Mouse (Mus musculus) hindbrain, embryonic 13.5 days (tissue): ENCODE measurements at regions not wholly inside any gene's neighbourhood (a gene's known extent, or its start where the extent isn't known, plus 50 kb on each side); places are given as distances from the start of the nearest gene placed in this dataset.

Experiments used
- ATAC-seq: fragments of 200-750 bp; cut with Nextera tagmentation; 2 replicates; pipeline ENCODE4 v1.8.0; 2017; ENCODE audit warnings: moderate TSS enrichment; ENCODE audit not compliant: low FRiP score
- H3K27ac ChIP-seq: fragments of 300-500 bp; sonication (generic); 2 replicates; pipeline ENCODE4 v1.5.1; 2015; ENCODE audit warnings: inconsistent platforms, mild to moderate bottlenecking, moderate library complexity
- H3K27me3 ChIP-seq: fragments of 300-500 bp; sonication (generic); 2 replicates; pipeline ENCODE4 v1.6.1; 2015; ENCODE audit warnings: mild to moderate bottlenecking, inconsistent platforms
- H3K36me3 ChIP-seq: fragments of 300-500 bp; sonication (generic); 2 replicates; pipeline ENCODE4 v1.6.1; 2015; ENCODE audit warnings: mild to moderate bottlenecking, inconsistent platforms
- H3K4me1 ChIP-seq: fragments of 300-500 bp; sonication (generic); replicated peaks from 2 replicates; pipeline ENCODE4 v1.6.1; 2015; ENCODE audit warnings: inconsistent platforms
- H3K4me2 ChIP-seq: fragments of 300-500 bp; sonication (generic); 2 replicates; pipeline ENCODE4 v1.6.1; 2015; ENCODE audit warnings: inconsistent platforms, mild to moderate bottlenecking, moderate library complexity
- H3K4me3 ChIP-seq: fragments of 300-500 bp; sonication (generic); 2 replicates; pipeline ENCODE4 v1.5.1; 2015; ENCODE audit warnings: mild to moderate bottlenecking, inconsistent platforms
- H3K9ac ChIP-seq: fragments of 300-500 bp; sonication (generic); 2 replicates; pipeline ENCODE4 v1.6.1; 2015; ENCODE audit warnings: mild to moderate bottlenecking, inconsistent platforms
- H3K9me3 ChIP-seq: fragments of 300-500 bp; sonication (generic); 2 replicates; pipeline ENCODE4 v1.6.1; 2016; ENCODE audit warnings: inconsistent platforms
- whole genome bisulfite sequencing: fragments of 180-500 bp; shearing (Covaris S2); methylation state at CpG from one replicate; pipeline ENCODE4 v1.1.7; 2015; 5-methylcytosine and 5-hydroxymethylcytosine counted together

GRCm38 (mm10) chrX:166652400-166652799 lies 66.9 kb upstream of the Egfl6 start:
- WGBS: 65% methylated on average over 3 of the region's 3 CpGs
- H3K4me2 ChIP-seq: no peak overlapping the region
- H3K4me1 ChIP-seq: no peaks in the 10 kb centered on the region
- ATAC-seq: no peak
- H3K4me3 ChIP-seq: no peak overlapping the region
- peaks cover 10% of the 10 kb centered on the region; the same call in 1 of the 2 replicates for H3K27me3 ChIP-seq
- no peaks in the 10 kb centered on the region for H3K9me3 ChIP-seq
- H3K36me3 ChIP-seq: no peaks in the 10 kb centered on the region
- no peak overlapping the region for H3K9ac ChIP-seq
- H3K27ac ChIP-seq: no peak overlapping the region

DNA sequence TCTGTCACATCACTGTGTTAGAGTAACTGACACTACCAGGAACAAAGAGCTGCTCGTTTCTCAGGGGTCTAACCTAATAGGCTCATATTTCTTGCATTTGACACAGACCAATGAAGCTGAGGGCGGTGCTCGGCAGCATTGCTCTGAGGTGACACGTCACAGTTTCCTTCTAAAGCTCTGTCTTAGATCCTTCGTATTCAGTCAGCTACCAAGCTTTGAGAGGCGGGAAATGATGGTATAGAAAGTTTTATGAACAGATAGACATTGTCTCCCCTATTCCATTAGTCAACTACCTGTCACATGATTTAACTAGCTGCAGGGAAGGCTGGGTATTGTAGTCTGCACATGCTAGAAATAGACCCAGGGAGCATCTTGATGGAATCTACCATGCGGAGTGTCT lies 60.2 kb upstream of the Egfl6 start:
- no peaks in the 10 kb centered on the region for H3K4me1 ChIP-seq
- no peaks in the 10 kb centered on the region for H3K9me3 ChIP-seq
- no peak overlapping the region for H3K27ac ChIP-seq
- 0 out of 2 replicates have a peak overlapping the region, but pooled peaks have one; percentile 0 for H3K4me2 ChIP-seq
- WGBS: 58% methylated on average over 7 of the region's 7 CpGs
- ATAC-seq: peak; percentile 54; the same call in 1 of the 2 replicates
- no peaks in the 10 kb centered on the region for H3K36me3 ChIP-seq
- no peak overlapping the region for H3K9ac ChIP-seq
- H3K4me3 ChIP-seq: peak overlapping the region; percentile 17; the same call in 1 of the 2 replicates
- H3K27me3 ChIP-seq: 0 out of 2 replicates have a peak, but pooled peaks cover 2% of the 10 kb centered on the region

- H3K9ac ChIP-seq: no peak overlapping the region
- ATAC-seq: no peak
- peaks cover 3% of the 10 kb centered on the region; the same call in 1 of the 2 replicates for H3K27me3 ChIP-seq
- H3K9me3 ChIP-seq: no peaks in the 10 kb centered on the region
- no peaks in the 10 kb centered on the region for H3K4me1 ChIP-seq
- no peaks in the 10 kb centered on the region for H3K36me3 ChIP-seq
- 45% methylated on average over 3 of the region's 3 CpGs for WGBS
- H3K4me2 ChIP-seq: no peak overlapping the region
- no peak overlapping the region for H3K27ac ChIP-seq
- H3K4me3 ChIP-seq: no peak overlapping the region
Observed at GRCm38 (mm10) chrX:166641256-166641655, 55.7 kb upstream of the Egfl6 start.

DNA sequence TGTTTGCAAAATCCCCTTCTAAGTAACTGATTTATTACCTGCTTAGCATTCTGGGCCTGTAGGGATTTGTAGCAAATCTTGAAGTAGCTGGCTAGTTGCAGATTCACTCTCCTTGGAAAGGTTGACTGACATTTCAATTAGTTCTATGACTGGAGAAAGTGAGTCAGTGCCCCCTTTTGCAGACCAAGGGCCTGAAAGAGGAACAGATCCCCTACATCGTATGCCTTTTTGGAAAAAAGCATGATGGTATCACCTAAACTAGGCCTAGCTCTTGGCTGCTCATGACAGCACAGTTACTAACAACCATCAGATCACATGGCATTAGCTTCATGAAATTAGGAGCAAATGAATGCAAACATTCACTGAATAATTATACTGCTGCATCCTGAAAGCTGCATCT lies 54.7 kb upstream of the Egfl6 start:
- Histone ChIP-seq H3K9me3 (no peaks in the 10 kb centered on the region), H3K27me3 (peaks cover 8% of the 10 kb centered on the region), H3K9ac (no peak overlapping the region), H3K27ac (no peak overlapping the region), H3K36me3 (no peaks in the 10 kb centered on the region), H3K4me2 (no peak overlapping the region), H3K4me3 (no peak overlapping the region), H3K4me1 (no peaks in the 10 kb centered on the region)
- WGBS: 71% methylated on average over 1 of the region's 1 CpGs
- no peak for ATAC-seq
